Mouse (Mus musculus): ENCODE results near the gene Ptprn2.

Gene Ptprn2

GRCm38 (mm10) chr12:117257205-117257920, 771.8 kb downstream of the Ptprn2 start:
- DNase-seq (ENCODE audit: low read depth, low spot score): no peak

GRCm38 (mm10) chr12:117257921-117258497, 772.5 kb downstream of the Ptprn2 start:
- no peak for DNase-seq (ENCODE audit: low read depth, low spot score)

- no peak for DNase-seq (ENCODE audit: low read depth, low spot score)
Observed at GRCm38 (mm10) chr12:117260391-117261164, 775.1 kb downstream of the Ptprn2 start.

- DNase-seq (ENCODE audit: low read depth, low spot score): no peak
Observed at GRCm38 (mm10) chr12:117261165-117261440, 775.6 kb downstream of the Ptprn2 start.

- no peak for DNase-seq (ENCODE audit: low read depth, low spot score)
Observed at GRCm38 (mm10) chr12:117262003-117262402, 776.5 kb downstream of the Ptprn2 start.

GRCm38 (mm10) chr12:117263081-117263480, 777.6 kb downstream of the Ptprn2 start:
- no peak for DNase-seq (ENCODE audit: low read depth, low spot score)

GRCm38 (mm10) chr12:117265211-117265610, 779.7 kb downstream of the Ptprn2 start:
- no peak for DNase-seq (ENCODE audit: low read depth, low spot score)

GRCm38 (mm10) chr12:117268543-117269172, 783.1 kb downstream of the Ptprn2 start:
- no peak for DNase-seq (ENCODE audit: low read depth, low spot score)

- no peak for DNase-seq (ENCODE audit: low read depth, low spot score)
Observed at GRCm38 (mm10) chr12:117269310-117269709, 783.8 kb downstream of the Ptprn2 start.

GRCm38 (mm10) chr12:117270199-117270598, 784.7 kb downstream of the Ptprn2 start:
- DNase-seq (ENCODE audit: low read depth, low spot score): no peak

GRCm38 (mm10) chr12:117273166-117273565, 787.6 kb downstream of the Ptprn2 start:
- no peak for DNase-seq (ENCODE audit: low read depth, low spot score)

- DNase-seq (ENCODE audit: low read depth, low spot score): no peak
Observed at GRCm38 (mm10) chr12:117274576-117274975, 789.1 kb downstream of the Ptprn2 start.

GRCm38 (mm10) chr12:117280790-117281189, 795.3 kb downstream of the Ptprn2 start:
- no peak for DNase-seq (ENCODE audit: low read depth, low spot score)

- no peak for DNase-seq (ENCODE audit: low read depth, low spot score)
Observed at GRCm38 (mm10) chr12:117282659-117283058, 797.1 kb downstream of the Ptprn2 start.

- no peak for DNase-seq (ENCODE audit: low read depth, low spot score)
Observed at GRCm38 (mm10) chr12:117287456-117287855, 801.9 kb downstream of the Ptprn2 start.

- no peak for DNase-seq (ENCODE audit: low read depth, low spot score)
Observed at GRCm38 (mm10) chr12:117291943-117292342, 806.4 kb downstream of the Ptprn2 start.

GRCm38 (mm10) chr12:117296792-117297191, 811.3 kb downstream of the Ptprn2 start:
- no peak for DNase-seq (ENCODE audit: low read depth, low spot score)

GRCm38 (mm10) chr12:117299084-117299483, 813.6 kb downstream of the Ptprn2 start:
- no peak for DNase-seq (ENCODE audit: low read depth, low spot score)

- DNase-seq (ENCODE audit: low read depth, low spot score): no peak
Observed at GRCm38 (mm10) chr12:117304751-117305624, 819.5 kb downstream of the Ptprn2 start.

GRCm38 (mm10) chr12:117305625-117306105, 820.1 kb downstream of the Ptprn2 start:
- no peak for DNase-seq (ENCODE audit: low read depth, low spot score)

- DNase-seq (ENCODE audit: low read depth, low spot score): no peak
Observed at GRCm38 (mm10) chr12:117312079-117312478, 826.6 kb downstream of the Ptprn2 start.
